Mouse (Mus musculus) E14TG2a.4 (cell line): ENCODE results near the gene Kcnk12.

Experiments used
- CTCF ChIP-seq: conservative IDR thresholded peaks from 2 replicates; pipeline ENCODE4 v1.5.1; 2014; ENCODE audit warnings: low read length
- POU5F1 ChIP-seq: IDR thresholded peaks from 2 replicates; pipeline ENCODE4 v1.6.1; 2014; ENCODE audit warnings: low read length, borderline replicate concordance

GRCm38 (mm10) chr17:87700101-87700500 lies 97.7 kb downstream of the Kcnk12 start:
- TF ChIP-seq CTCF, result no peak
- TF ChIP-seq POU5F1, result no peak
